Mouse (Mus musculus): Measurements from ENCODE around the gene Abi2. TPM values are rescaled to one million over a fixed set of nuclear protein-coding genes. Genes with fewer than 3 reads are reported as not detected.

The Abi2 gene
- total RNA-seq, 1 experiment, result 26.4 TPM

GRCm38 (mm10) chr1:60503456-60503855 is 94.0 kb downstream of the Abi2 start:
- TF ChIP-seq ZNF384 (IDR thresholded peaks at IDR 0.05; ENCODE audit: low read depth, low read length), result no peak
- TF ChIP-seq HCFC1 (IDR thresholded peaks at IDR 0.05; ENCODE audit: borderline replicate concordance, insufficient read depth, low read length), result no peak
- TF ChIP-seq ZC3H11A (IDR thresholded peaks at IDR 0.05; ENCODE audit: borderline replicate concordance, low read depth, low read length), result no peak
- H3K27ac ChIP-seq (ENCODE audit: insufficient read depth, low read depth, low read length, poor library complexity, severe bottlenecking), result no peak overlapping the region
- H3K9ac ChIP-seq (ENCODE audit: insufficient read depth, low read depth, low read length, poor library complexity, severe bottlenecking), result no peak overlapping the region
- in situ Hi-C loops (cut with MboI; ENCODE audit: low sequenced_read_pairs in 2 of 2, unreplicated experiment in 2 of 2), result no loop called here
- no peak overlapping the region for H3K4me3 ChIP-seq (ENCODE audit: insufficient read depth in 1 of 2, low read depth in 1 of 2, low read length in 2 of 2, poor library complexity in 1 of 2, severe bottlenecking in 1 of 2)
- H3K36me3 ChIP-seq (ENCODE audit: control insufficient read depth, insufficient read depth, low read length, poor library complexity, severe bottlenecking), result peaks cover 7% of the 10 kb centered on the region
- H3K9me3 ChIP-seq (ENCODE audit: control insufficient read depth, insufficient read depth, low read depth, low read length), result no peaks in the 10 kb centered on the region
- DNase-seq (ENCODE audit: low read depth, low spot score), result no peak
- no peaks in the 10 kb centered on the region for H3K4me1 ChIP-seq (ENCODE audit: control insufficient read depth in 2 of 2, insufficient read depth in 2 of 2, low read length in 2 of 2, poor library complexity in 1 of 2)

GRCm38 (mm10) chr1:60510584-60510983 is 101.2 kb downstream of the Abi2 start:
- no peak overlapping the region for H3K9ac ChIP-seq (ENCODE audit: insufficient read depth, low read depth, low read length, poor library complexity, severe bottlenecking)
- TF ChIP-seq ZC3H11A (IDR thresholded peaks at IDR 0.05; ENCODE audit: borderline replicate concordance, low read depth, low read length) (no peak), ZNF384 (IDR thresholded peaks at IDR 0.05; ENCODE audit: low read depth, low read length) (no peak), MAFK (IDR thresholded peaks at IDR 0.05; ENCODE audit: insufficient read depth, low read depth, low read length) (no peak), CHD2 (IDR thresholded peaks at IDR 0.05; ENCODE audit: low read depth, low read length) (no peak)
- no peak overlapping the region for H3K4me3 ChIP-seq (ENCODE audit: insufficient read depth in 1 of 2, low read depth in 1 of 2, low read length in 2 of 2, poor library complexity in 1 of 2, severe bottlenecking in 1 of 2)
- no peak overlapping the region for H3K27ac ChIP-seq (ENCODE audit: insufficient read depth, low read depth, low read length, poor library complexity, severe bottlenecking)
- DNase-seq (ENCODE audit: low read depth, low spot score), result no peak
- H3K4me1 ChIP-seq (ENCODE audit: control insufficient read depth in 2 of 2, insufficient read depth in 2 of 2, low read length in 2 of 2, poor library complexity in 1 of 2), result no peaks in the 10 kb centered on the region
- in situ Hi-C loops (cut with MboI; ENCODE audit: low sequenced_read_pairs in 2 of 2, unreplicated experiment in 2 of 2), result no loop called here
- peaks cover 4% of the 10 kb centered on the region; the same call in 1 of the 2 replicates for H3K36me3 ChIP-seq (ENCODE audit: control insufficient read depth, insufficient read depth, low read length, poor library complexity, severe bottlenecking)
- no peaks in the 10 kb centered on the region for H3K9me3 ChIP-seq (ENCODE audit: control insufficient read depth, insufficient read depth, low read depth, low read length)

GRCm38 (mm10) chr1:60530107-60530506 is 120.7 kb downstream of the Abi2 start:
- no peak overlapping the region for H3K27ac ChIP-seq (ENCODE audit: insufficient read depth, low read depth, low read length, poor library complexity, severe bottlenecking)
- H3K4me3 ChIP-seq (ENCODE audit: insufficient read depth in 1 of 2, low read depth in 1 of 2, low read length in 2 of 2, poor library complexity in 1 of 2, severe bottlenecking in 1 of 2), result no peak overlapping the region
- no peaks in the 10 kb centered on the region for H3K9me3 ChIP-seq (ENCODE audit: control insufficient read depth, insufficient read depth, low read depth, low read length)
- DNase-seq (ENCODE audit: low read depth, low spot score), result no peak
- no peaks in the 10 kb centered on the region for H3K4me1 ChIP-seq (ENCODE audit: control insufficient read depth in 2 of 2, insufficient read depth in 2 of 2, low read length in 2 of 2, poor library complexity in 1 of 2)
- H3K36me3 ChIP-seq (ENCODE audit: control insufficient read depth, insufficient read depth, low read length, poor library complexity, severe bottlenecking), result peaks cover 11% of the 10 kb centered on the region
- in situ Hi-C loops (cut with MboI; ENCODE audit: low sequenced_read_pairs in 2 of 2, unreplicated experiment in 2 of 2), result loop anchor here in 1 of 2 experiments (10.0 kb wide), 1 partner anchor 335 kb away; no protein-coding TSS in a partner anchor
- H3K9ac ChIP-seq (ENCODE audit: insufficient read depth, low read depth, low read length, poor library complexity, severe bottlenecking), result no peak overlapping the region
- TF ChIP-seq HCFC1 (IDR thresholded peaks at IDR 0.05; ENCODE audit: borderline replicate concordance, insufficient read depth, low read length) (no peak), ZC3H11A (IDR thresholded peaks at IDR 0.05; ENCODE audit: borderline replicate concordance, low read depth, low read length) (no peak), ZNF384 (IDR thresholded peaks at IDR 0.05; ENCODE audit: low read depth, low read length) (no peak), CHD2 (IDR thresholded peaks at IDR 0.05; ENCODE audit: low read depth, low read length) (no peak), MAFK (IDR thresholded peaks at IDR 0.05; ENCODE audit: insufficient read depth, low read depth, low read length) (no peak)

- no peak overlapping the region for H3K27ac ChIP-seq (ENCODE audit: insufficient read depth, low read depth, low read length, poor library complexity, severe bottlenecking)
- peaks cover 9% of the 10 kb centered on the region for H3K36me3 ChIP-seq (ENCODE audit: control insufficient read depth, insufficient read depth, low read length, poor library complexity, severe bottlenecking)
- H3K4me1 ChIP-seq (ENCODE audit: control insufficient read depth in 2 of 2, insufficient read depth in 2 of 2, low read length in 2 of 2, poor library complexity in 1 of 2), result no peaks in the 10 kb centered on the region
- no peak overlapping the region for H3K9ac ChIP-seq (ENCODE audit: insufficient read depth, low read depth, low read length, poor library complexity, severe bottlenecking)
- DNase-seq (ENCODE audit: low read depth, low spot score), result no peak
- no peaks in the 10 kb centered on the region for H3K9me3 ChIP-seq (ENCODE audit: control insufficient read depth, insufficient read depth, low read depth, low read length)
- no peak overlapping the region for H3K4me3 ChIP-seq (ENCODE audit: insufficient read depth in 1 of 2, low read depth in 1 of 2, low read length in 2 of 2, poor library complexity in 1 of 2, severe bottlenecking in 1 of 2)
- in situ Hi-C loops (cut with MboI; ENCODE audit: low sequenced_read_pairs in 2 of 2, unreplicated experiment in 2 of 2), result loop anchor here in 1 of 2 experiments (10.0 kb wide), 1 partner anchor 334 kb away; no protein-coding TSS in a partner anchor
- TF ChIP-seq HCFC1 (IDR thresholded peaks at IDR 0.05; ENCODE audit: borderline replicate concordance, insufficient read depth, low read length), result no peak
- no peak for TF ChIP-seq CHD2 (IDR thresholded peaks at IDR 0.05; ENCODE audit: low read depth, low read length)
- TF ChIP-seq ZC3H11A (IDR thresholded peaks at IDR 0.05; ENCODE audit: borderline replicate concordance, low read depth, low read length), result no peak
- no peak for TF ChIP-seq MAFK (IDR thresholded peaks at IDR 0.05; ENCODE audit: insufficient read depth, low read depth, low read length)
- TF ChIP-seq ZNF384 (IDR thresholded peaks at IDR 0.05; ENCODE audit: low read depth, low read length), result no peak
These were observed 121.2 kb downstream of the Abi2 start for GRCm38 (mm10) chr1:60530636-60531035.

Other genes with a start within 250 kb of the Abi2 start
- gene Nbeal1, start 229.0 kb upstream of the Abi2 start, total RNA-seq (2012; rRNA removed), result 14.9 and 21.0 TPM in 2 replicates
- 45.9 and 51.0 TPM in 2 replicates for gene Cyp20a1, start 66.3 kb upstream of the Abi2 start, total RNA-seq (2012; rRNA removed)
- 36.5 and 39.5 TPM in 2 replicates for gene Raph1, start 157.5 kb downstream of the Abi2 start, total RNA-seq (2012; rRNA removed)